Mouse (Mus musculus): ENCODE data around the gene Xxylt1.

- TF ChIP-seq CTCF (IDR thresholded peaks at IDR 0.05; ENCODE audit: low read depth), result no peak
- TF ChIP-seq EP300 (IDR thresholded peaks at IDR 0.05; ENCODE audit: low read depth), result no peak
Observed at GRCm38 (mm10) chr16:30933366-30933765, 147.9 kb downstream of the Xxylt1 start.

Data from liver, postnatal 0 days (tissue).